Mouse (Mus musculus): ENCODE measurements around the gene Gsc2. TPM values are rescaled to one million over a fixed set of nuclear protein-coding genes. Genes with fewer than 3 reads are reported as not detected.
"Not testable (repeated sequence)": the region's sequence is repeated elsewhere in the genome, so short reads cannot be mapped to it uniquely, and the experiment has no call there.

The Gsc2 gene
- not detected in 2 replicates for polyA plus RNA-seq (2015; fragmentation: Nextera tagmentation; extraction: Ambion mirVana)

GRCm38 (mm10) chr16:17914307-17915249 is at the start of gene Gsc2:
TSS of gene Gsc2 (minus strand) at chr16:17915059.
- Histone ChIP-seq H3K27ac (replicated peaks) (no peak within 1 kb of the TSS), H3K9ac (peak within 1 kb of the TSS; percentile 62), H3K4me1 (peaks cover 20% of the 10 kb centered on the region), H3K36me3 (no peaks in the 10 kb centered on the region), H3K27me3 (replicated peaks) (peaks cover 79% of the 10 kb centered on the region), H3K4me2 (peak within 1 kb of the TSS; percentile 68), H3K9me3 (no peaks in the 10 kb centered on the region), H3K4me3 (peak within 1 kb of the TSS; percentile 46)
- under 1% methylated on average over 106 of the region's 106 CpGs for WGBS
- no peak for ATAC-seq (ENCODE audit: extremely low read depth, insufficient number of reproducible peaks, low FRiP score, low TSS enrichment)

GRCm38 (mm10) chr16:17962091-17962490 is 47.2 kb upstream of the Gsc2 start:
- Histone ChIP-seq H3K4me1 (no peaks in the 10 kb centered on the region), H3K36me3 (no peaks in the 10 kb centered on the region), H3K4me3 (no peak overlapping the region), H3K27ac (replicated peaks) (no peak overlapping the region), H3K27me3 (replicated peaks) (no peaks in the 10 kb centered on the region), H3K4me2 (no peak overlapping the region), H3K9ac (no peak overlapping the region), H3K9me3 (peaks cover 2% of the 10 kb centered on the region; the same call in 1 of the 2 replicates)
- 67% methylated on average over 7 of the region's 7 CpGs for WGBS
- no peak for ATAC-seq (ENCODE audit: extremely low read depth, insufficient number of reproducible peaks, low FRiP score, low TSS enrichment)

GRCm38 (mm10) chr16:17956052-17956638 is 41.3 kb upstream of the Gsc2 start:
- not testable (repeated sequence) for H3K4me2 ChIP-seq; H3K9ac ChIP-seq; H3K9me3 ChIP-seq; H3K4me3 ChIP-seq; H3K36me3 ChIP-seq; H3K4me1 ChIP-seq; H3K27ac ChIP-seq (replicated peaks); ATAC-seq (ENCODE audit: extremely low read depth, insufficient number of reproducible peaks, low FRiP score, low TSS enrichment); H3K27me3 ChIP-seq (replicated peaks)
- 95% methylated on average over 17 of the region's 17 CpGs for WGBS

GRCm38 (mm10) chr16:17951618-17952017 is 36.8 kb upstream of the Gsc2 start:
- 68% methylated on average over 4 of the region's 4 CpGs for WGBS
- no peak overlapping the region for H3K4me2 ChIP-seq
- H3K27me3 ChIP-seq (replicated peaks) = no peaks in the 10 kb centered on the region
- H3K9me3 ChIP-seq = no peaks in the 10 kb centered on the region
- ATAC-seq (ENCODE audit: extremely low read depth, insufficient number of reproducible peaks, low FRiP score, low TSS enrichment) = no peak
- no peaks in the 10 kb centered on the region for H3K36me3 ChIP-seq
- H3K9ac ChIP-seq = no peak overlapping the region
- no peaks in the 10 kb centered on the region for H3K4me1 ChIP-seq
- H3K27ac ChIP-seq (replicated peaks) = no peak overlapping the region
- H3K4me3 ChIP-seq = no peak overlapping the region

GRCm38 (mm10) chr16:17950068-17950467 is 35.2 kb upstream of the Gsc2 start:
- Histone ChIP-seq H3K9ac (no peak overlapping the region), H3K4me2 (no peak overlapping the region), H3K4me3 (no peak overlapping the region), H3K27ac (replicated peaks) (no peak overlapping the region), H3K36me3 (no peaks in the 10 kb centered on the region), H3K9me3 (no peaks in the 10 kb centered on the region), H3K4me1 (no peaks in the 10 kb centered on the region), H3K27me3 (replicated peaks) (peaks cover 5% of the 10 kb centered on the region; the same call in 1 of the 2 replicates)
- ATAC-seq (ENCODE audit: extremely low read depth, insufficient number of reproducible peaks, low FRiP score, low TSS enrichment) = no peak
- WGBS = 57% methylated on average over 4 of the region's 4 CpGs

GRCm38 (mm10) chr16:17949421-17949877 is 34.6 kb upstream of the Gsc2 start:
- H3K9ac ChIP-seq = no peak overlapping the region
- H3K4me3 ChIP-seq = no peak overlapping the region
- WGBS = 37% methylated on average over 2 of the region's 2 CpGs
- H3K4me2 ChIP-seq = no peak overlapping the region
- no peaks in the 10 kb centered on the region for H3K36me3 ChIP-seq
- ATAC-seq (ENCODE audit: extremely low read depth, insufficient number of reproducible peaks, low FRiP score, low TSS enrichment) = no peak
- H3K27me3 ChIP-seq (replicated peaks) = peaks cover 7% of the 10 kb centered on the region; the same call in 1 of the 2 replicates
- H3K9me3 ChIP-seq = no peaks in the 10 kb centered on the region
- no peak overlapping the region for H3K27ac ChIP-seq (replicated peaks)
- H3K4me1 ChIP-seq = no peaks in the 10 kb centered on the region

- Histone ChIP-seq H3K4me3 (no peak overlapping the region), H3K27me3 (replicated peaks) (peaks cover 20% of the 10 kb centered on the region; the same call in 1 of the 2 replicates), H3K4me1 (no peaks in the 10 kb centered on the region), H3K4me2 (no peak overlapping the region), H3K9ac (no peak overlapping the region), H3K27ac (replicated peaks) (no peak overlapping the region), H3K9me3 (no peaks in the 10 kb centered on the region), H3K36me3 (no peaks in the 10 kb centered on the region)
- no peak for ATAC-seq (ENCODE audit: extremely low read depth, insufficient number of reproducible peaks, low FRiP score, low TSS enrichment)
- 52% methylated on average over 7 of the region's 7 CpGs for WGBS
Observed at GRCm38 (mm10) chr16:17945081-17945831, 30.4 kb upstream of the Gsc2 start.

- Histone ChIP-seq H3K36me3 (no peaks in the 10 kb centered on the region), H3K4me1 (peaks cover 8% of the 10 kb centered on the region; the same call in 1 of the 2 replicates), H3K27me3 (replicated peaks) (peaks cover 20% of the 10 kb centered on the region; the same call in 1 of the 2 replicates), H3K9me3 (no peaks in the 10 kb centered on the region), H3K4me2 (no peak overlapping the region), H3K27ac (replicated peaks) (no peak overlapping the region), H3K9ac (no peak overlapping the region), H3K4me3 (no peak overlapping the region)
- no peak for ATAC-seq (ENCODE audit: extremely low read depth, insufficient number of reproducible peaks, low FRiP score, low TSS enrichment)
- WGBS = 53% methylated on average over 8 of the region's 8 CpGs
Observed at GRCm38 (mm10) chr16:17943466-17943865, 28.6 kb upstream of the Gsc2 start.

- no peak overlapping the region for H3K4me3 ChIP-seq
- no peak for ATAC-seq (ENCODE audit: extremely low read depth, insufficient number of reproducible peaks, low FRiP score, low TSS enrichment)
- H3K4me1 ChIP-seq = peaks cover 14% of the 10 kb centered on the region; the same call in 1 of the 2 replicates
- peak overlapping the region; percentile 3; the same call in 1 of the 2 replicates for H3K4me2 ChIP-seq
- peaks cover 53% of the 10 kb centered on the region for H3K27me3 ChIP-seq (replicated peaks)
- no peak overlapping the region for H3K9ac ChIP-seq
- 37% methylated on average over 9 of the region's 9 CpGs for WGBS
- H3K27ac ChIP-seq (replicated peaks) = no peak overlapping the region
- no peaks in the 10 kb centered on the region for H3K36me3 ChIP-seq
- H3K9me3 ChIP-seq = no peaks in the 10 kb centered on the region
Observed at GRCm38 (mm10) chr16:17939255-17939751, 24.4 kb upstream of the Gsc2 start.

- Histone ChIP-seq H3K27me3 (replicated peaks) (peaks cover 56% of the 10 kb centered on the region), H3K36me3 (no peaks in the 10 kb centered on the region), H3K9ac (no peak overlapping the region), H3K4me2 (peak overlapping the region; percentile 3; the same call in 1 of the 2 replicates), H3K9me3 (no peaks in the 10 kb centered on the region), H3K4me1 (peaks cover 14% of the 10 kb centered on the region; the same call in 1 of the 2 replicates), H3K27ac (replicated peaks) (no peak overlapping the region), H3K4me3 (no peak overlapping the region)
- ATAC-seq (ENCODE audit: extremely low read depth, insufficient number of reproducible peaks, low FRiP score, low TSS enrichment) = peak; percentile 66; the same call in 1 of the 2 replicates
- WGBS = 9% methylated on average over 7 of the region's 7 CpGs
Observed at GRCm38 (mm10) chr16:17938821-17939220, 24.0 kb upstream of the Gsc2 start.

Measured in heart, embryonic 13.5 days (tissue).